Mouse (Mus musculus): ENCODE data around the gene Ptpn22. TPM values are rescaled to one million over a fixed set of nuclear protein-coding genes. Genes with fewer than 3 reads are reported as not detected.

Ptpn22 gene
- polyA plus RNA-seq (2012; rRNA removed), result 6.1 and 10.6 TPM in 2 replicates

DNA sequence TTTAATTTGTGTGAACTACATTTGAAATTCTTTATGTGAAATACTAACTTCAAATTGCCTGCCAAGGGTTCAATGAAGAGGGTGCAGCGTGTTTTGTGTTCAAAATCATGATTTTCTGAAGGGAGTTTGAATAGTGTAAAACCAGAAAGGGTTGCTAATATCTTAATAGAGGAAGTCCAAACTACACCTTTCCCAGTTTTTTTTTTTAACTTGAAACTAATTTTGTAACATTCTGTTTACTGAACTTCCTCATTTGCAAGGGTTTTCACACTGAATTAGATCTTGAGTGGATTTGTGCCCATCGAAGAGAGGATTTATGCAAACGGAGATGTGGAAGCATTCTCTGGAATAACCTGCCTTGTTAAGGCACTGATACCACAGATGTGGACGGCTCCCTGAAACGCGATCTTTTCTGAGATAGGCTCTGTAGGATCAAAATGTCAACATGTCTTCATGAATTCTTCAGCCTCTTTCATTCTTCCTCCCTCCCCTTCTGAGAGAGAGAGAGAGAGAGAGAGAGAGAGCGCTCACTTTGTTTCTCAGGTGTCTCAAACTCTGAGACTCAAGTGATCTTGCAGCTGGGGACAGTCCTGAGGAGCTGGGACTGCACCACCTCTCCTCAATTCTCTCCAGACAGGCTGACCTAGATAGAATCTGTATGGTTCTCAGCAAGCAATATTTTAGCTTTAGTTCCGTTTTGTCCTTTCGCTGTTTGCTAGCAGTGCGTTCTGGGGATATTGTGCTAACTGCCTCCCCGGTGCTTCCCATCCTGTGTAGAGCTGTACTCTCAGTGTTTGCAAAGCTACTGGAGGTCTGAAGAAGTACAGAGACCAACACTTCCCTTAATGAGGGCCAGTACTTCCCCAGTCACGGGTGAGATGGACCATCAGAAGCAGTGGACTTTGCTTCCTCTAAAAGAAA is at the start of gene Ptpn22:
Ptpn22 (plus strand) TSS at position 915 of the 921 bp plus-strand sequence.

DNA sequence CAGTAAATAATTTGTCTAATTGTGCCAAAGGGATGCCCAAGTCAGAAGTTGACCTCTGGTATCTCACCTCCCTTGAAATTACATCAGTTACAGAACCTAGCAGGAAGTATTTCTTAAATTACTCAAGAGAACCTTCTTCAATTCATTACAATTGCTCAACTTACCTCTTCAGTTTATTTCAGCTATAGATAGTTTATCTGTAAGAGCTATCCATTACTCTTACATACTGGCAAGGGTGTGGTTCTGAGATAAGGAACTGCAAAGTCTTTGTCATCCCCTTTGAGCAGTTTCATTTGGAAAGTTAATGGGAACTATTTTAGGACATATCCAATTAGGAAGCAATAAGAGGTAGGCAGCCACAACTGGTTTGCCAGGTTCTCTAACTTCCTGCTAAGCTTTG is 27.2 kb upstream of the Ptpn22 start, which contains the start of gene Bcl2l15:
Bcl2l15 (plus strand) TSS at position 176 of the 400 bp plus-strand sequence.

DNA sequence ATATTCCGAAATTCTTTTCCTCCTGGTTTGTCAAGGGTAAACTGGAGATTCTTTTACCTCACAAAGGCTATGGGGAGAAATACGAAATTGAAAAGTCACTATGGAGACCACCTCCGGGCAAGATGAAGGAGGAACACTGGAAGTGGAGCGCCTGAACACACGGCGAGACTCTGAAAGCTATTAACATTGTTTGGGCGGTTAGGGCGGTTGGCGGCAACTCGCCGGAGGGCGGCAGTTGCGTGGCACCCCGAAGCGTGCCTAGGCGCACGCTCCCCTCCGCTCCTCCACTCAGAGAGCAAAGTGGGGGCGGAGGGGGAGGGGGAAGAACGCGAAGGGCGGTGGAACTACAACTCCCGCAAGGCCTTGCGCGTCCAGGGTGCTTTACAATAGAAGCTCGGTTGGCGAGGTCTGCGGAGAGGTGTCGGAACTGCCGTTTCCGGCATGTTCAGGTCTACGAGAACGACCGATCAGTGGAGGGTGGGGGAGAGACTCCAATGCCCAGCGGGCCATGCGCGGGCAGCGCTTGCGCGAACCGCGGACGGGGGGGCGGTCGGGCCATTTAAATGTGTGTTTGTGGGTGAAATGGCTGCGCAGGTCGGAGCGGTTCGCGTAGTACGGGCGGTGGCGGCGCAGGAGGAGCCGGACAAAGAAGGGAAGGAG is 54.5 kb downstream of the Ptpn22 start, which contains the start of gene Rsbn1:
Rsbn1 (plus strand) TSS at position 111 of the 660 bp plus-strand sequence.

Other genes starting within 250 kb of the Ptpn22 start
- not detected in 2 replicates for gene Atg4a-ps, start 213.7 kb upstream of the Ptpn22 start, polyA plus RNA-seq (2012; rRNA removed)
- 37.9 and 39.1 TPM in 2 replicates for gene Olfml3, start 121.8 kb upstream of the Ptpn22 start, polyA plus RNA-seq (2012; rRNA removed)
- not detected in 2 replicates for gene Gm10964, start 120.4 kb upstream of the Ptpn22 start, polyA plus RNA-seq (2012; rRNA removed)
- 87.2 and 107 TPM in 2 replicates for gene Hipk1, start 68.2 kb upstream of the Ptpn22 start, polyA plus RNA-seq (2012; rRNA removed)
- 15.3 and 21.2 TPM in 2 replicates for gene Dclre1b, start 50.4 kb upstream of the Ptpn22 start, polyA plus RNA-seq (2012; rRNA removed)
- gene Ap4b1, start 50.3 kb upstream of the Ptpn22 start, polyA plus RNA-seq (2012; rRNA removed), result 11.2 and 11.3 TPM in 2 replicates
- 0.33 and 0.59 TPM in 2 replicates for gene Gm43064, start 50.2 kb upstream of the Ptpn22 start, polyA plus RNA-seq (2012; rRNA removed)
- gene Bcl2l15, start 27.2 kb upstream of the Ptpn22 start, polyA plus RNA-seq (2012; rRNA removed), result 0.56 and 1.1 TPM in 2 replicates
- 5.5 and 8.9 TPM in 2 replicates for gene Rsbn1, start 54.3 kb downstream of the Ptpn22 start, polyA plus RNA-seq (2012; rRNA removed)
- 11.5 and 18.1 TPM in 2 replicates for gene Phtf1, start 108.3 kb downstream of the Ptpn22 start, polyA plus RNA-seq (2012; rRNA removed)

Data from ovary, adult 2 months (tissue).